Mouse (Mus musculus) MEL (cell line): ENCODE measurements around the gene Faf1. TPM values are rescaled to one million over a fixed set of nuclear protein-coding genes. Genes with fewer than 3 reads are reported as not detected.
A peak's percentile ranks its signal among the peaks of the same experiment; 100 is the strongest.

Experiments
- DNase-seq: peaks from one replicate; pipeline ENCODE4 v3.0.0; 2011; ENCODE audit warnings: low read depth, low spot score
- H3K27ac ChIP-seq: 2 replicates; pipeline ENCODE4 v1.5.1; 2012; ENCODE audit warnings: low read depth, mild to moderate bottlenecking, control low read depth, low read length, moderate library complexity; ENCODE audit not compliant: control insufficient read depth
- H3K27me3 ChIP-seq, 2 experiments: fragments of 150-350 bp in 1 of 2; sonication (generic) in 1 of 2; 2 replicates each; pipeline ENCODE4 v1.6.1; 2012; ENCODE audit warnings: low read length in 2 of 2, mild to moderate bottlenecking in 2 of 2, improper control_type of control experiment in 1 of 2, moderate library complexity in 1 of 2; ENCODE audit not compliant: insufficient read depth in 2 of 2, control insufficient read depth in 1 of 2
- H3K36me3 ChIP-seq, 2 experiments: 2 replicates each; pipeline ENCODE4 v1.6.1; 2012 to 2014; ENCODE audit warnings: low read length in 2 of 2, improper control_type of control experiment in 1 of 2, inconsistent platforms in 1 of 2, mild to moderate bottlenecking in 1 of 2; ENCODE audit not compliant: insufficient read depth in 2 of 2, control insufficient read depth in 1 of 2
- H3K4me1 ChIP-seq, 2 experiments: fragments of 150-350 bp in 1 of 2; sonication (generic) in 1 of 2; 2 replicates each; pipeline ENCODE4 v1.6.1; 2012; ENCODE audit warnings: low read length in 2 of 2, improper control_type of control experiment in 1 of 2, mild to moderate bottlenecking in 1 of 2; ENCODE audit not compliant: insufficient read depth in 2 of 2, control insufficient read depth in 1 of 2
- H3K4me3 ChIP-seq, 2 experiments: fragments of 150-350 bp in 1 of 2; sonication (generic) in 1 of 2; 2 replicates each; pipeline ENCODE4 v1.5.1; 2012; ENCODE audit warnings: low read depth in 2 of 2, low read length in 2 of 2, mild to moderate bottlenecking in 2 of 2, moderate library complexity in 2 of 2, control low read depth in 1 of 2, improper control_type of control experiment in 1 of 2; ENCODE audit not compliant: control insufficient read depth in 1 of 2, insufficient read depth in 1 of 2
- H3K79me2 ChIP-seq: 2 replicates; pipeline ENCODE4 v1.6.1; 2012; ENCODE audit warnings: mild to moderate bottlenecking, low read length, moderate library complexity; ENCODE audit not compliant: control insufficient read depth, poor library complexity, insufficient read depth
- H3K9ac ChIP-seq: 2 replicates; pipeline ENCODE4 v1.6.1; 2012; ENCODE audit warnings: low read depth, mild to moderate bottlenecking, control low read depth, low read length, moderate library complexity; ENCODE audit not compliant: control insufficient read depth, poor library complexity, severe bottlenecking
- H3K9me3 ChIP-seq: fragments of 150-350 bp; sonication (generic); replicated peaks from 2 replicates; pipeline ENCODE4 v1.6.1; 2012; ENCODE audit warnings: mild to moderate bottlenecking, low read length, improper control_type of control experiment, moderate library complexity; ENCODE audit not compliant: insufficient read depth
- BHLHE40 ChIP-seq: IDR thresholded peaks from 2 replicates; pipeline ENCODE4 v1.6.1; 2012; ENCODE audit warnings: low read depth, mild to moderate bottlenecking, inconsistent platforms, low read length, improper control_type of control experiment, borderline replicate concordance
- CHD1 ChIP-seq: IDR thresholded peaks from 2 replicates; pipeline ENCODE4 v1.6.1; 2012; ENCODE audit warnings: low read depth, mild to moderate bottlenecking, inconsistent platforms, low read length, improper control_type of control experiment
- CHD2 ChIP-seq: IDR thresholded peaks from 2 replicates; pipeline ENCODE4 v1.6.1; 2011; ENCODE audit warnings: low read length, improper control_type of control experiment
- CTCF ChIP-seq, 3 experiments: IDR thresholded peaks in 2 of 3; conservative IDR thresholded peaks in 1 of 3; 2 replicates each; pipeline ENCODE4 v1.5.1; 2011 to 2012; ENCODE audit warnings: low read length in 3 of 3, low read depth in 2 of 3, mild to moderate bottlenecking in 2 of 3, improper control_type of control experiment in 1 of 3, inconsistent platforms in 1 of 3, mixed read lengths in 1 of 3, moderate library complexity in 1 of 3; ENCODE audit not compliant: control insufficient read depth in 1 of 3, insufficient read depth in 1 of 3, poor library complexity in 1 of 3, severe bottlenecking in 1 of 3
- E2F4 ChIP-seq: IDR thresholded peaks from 2 replicates; pipeline ENCODE4 v1.6.1; 2011; ENCODE audit warnings: low read depth, low read length, improper control_type of control experiment, borderline replicate concordance
- ELF1 ChIP-seq: IDR thresholded peaks from 2 replicates; pipeline ENCODE4 v1.6.1; 2014; ENCODE audit warnings: low read depth, mild to moderate bottlenecking, inconsistent platforms, low read length, improper control_type of control experiment, moderate library complexity
- EP300 ChIP-seq, 2 experiments: IDR thresholded peaks; 2 replicates each; pipeline ENCODE4 v1.6.1; 2011; ENCODE audit warnings: improper control_type of control experiment in 2 of 2, low read length in 2 of 2, low read depth in 1 of 2, mild to moderate bottlenecking in 1 of 2
- ETS1 ChIP-seq: IDR thresholded peaks from 2 replicates; pipeline ENCODE4 v1.6.1; 2012; ENCODE audit warnings: low read depth, mild to moderate bottlenecking, inconsistent platforms, low read length, improper control_type of control experiment, moderate library complexity
- GABPA ChIP-seq: IDR thresholded peaks from 2 replicates; pipeline ENCODE4 v1.6.1; 2012; ENCODE audit warnings: low read depth, mild to moderate bottlenecking, inconsistent platforms, low read length, improper control_type of control experiment, moderate library complexity
- GATA1 ChIP-seq: IDR thresholded peaks from 2 replicates; pipeline ENCODE4 v1.6.1; 2011; ENCODE audit warnings: low read depth, low read length, improper control_type of control experiment
- HCFC1 ChIP-seq: IDR thresholded peaks from 2 replicates; pipeline ENCODE4 v1.6.1; 2012; ENCODE audit warnings: low read depth, mild to moderate bottlenecking, inconsistent platforms, low read length, improper control_type of control experiment, moderate library complexity
- JUND ChIP-seq: IDR thresholded peaks from 2 replicates; pipeline ENCODE4 v1.6.1; 2011; ENCODE audit warnings: low read depth, mild to moderate bottlenecking, improper control_type of control experiment, low read length
- MAFK ChIP-seq: IDR thresholded peaks from 2 replicates; pipeline ENCODE4 v1.6.1; 2011; ENCODE audit warnings: low read depth, mild to moderate bottlenecking, low read length, improper control_type of control experiment, borderline replicate concordance
- MAX ChIP-seq: IDR thresholded peaks from 2 replicates; pipeline ENCODE4 v1.6.1; 2011; ENCODE audit warnings: low read length, improper control_type of control experiment
- MAZ ChIP-seq: IDR thresholded peaks from 2 replicates; pipeline ENCODE4 v1.6.1; 2012; ENCODE audit warnings: low read depth, mild to moderate bottlenecking, inconsistent platforms, low read length, improper control_type of control experiment
- MEF2A ChIP-seq: IDR thresholded peaks from 2 replicates; pipeline ENCODE4 v1.6.1; 2014; ENCODE audit warnings: low read depth, mild to moderate bottlenecking, inconsistent platforms, low read length, improper control_type of control experiment; ENCODE audit not compliant: poor library complexity, insufficient replicate concordance, severe bottlenecking; ENCODE audit errors: extremely low read depth
- MXI1 ChIP-seq: IDR thresholded peaks from 2 replicates; pipeline ENCODE4 v1.6.1; 2011; ENCODE audit warnings: mild to moderate bottlenecking, low read depth, low read length, improper control_type of control experiment
- MYB ChIP-seq: IDR thresholded peaks from 2 replicates; pipeline ENCODE4 v1.6.1; 2011; ENCODE audit warnings: mild to moderate bottlenecking, low read depth, low read length, improper control_type of control experiment
- MYC ChIP-seq: IDR thresholded peaks from 2 replicates; pipeline ENCODE4 v1.6.1; 2011; ENCODE audit warnings: low read depth, mild to moderate bottlenecking, low read length, improper control_type of control experiment, moderate library complexity
- NELFE ChIP-seq: IDR thresholded peaks from 2 replicates; pipeline ENCODE4 v1.6.1; 2011; ENCODE audit warnings: low read depth, low read length, improper control_type of control experiment
- NRF1 ChIP-seq: IDR thresholded peaks from 2 replicates; pipeline ENCODE4 v1.6.1; 2014; ENCODE audit warnings: low read depth, mild to moderate bottlenecking, inconsistent platforms, low read length, improper control_type of control experiment, moderate library complexity; ENCODE audit not compliant: poor library complexity, insufficient read depth, severe bottlenecking
- POLR2A ChIP-seq, 2 experiments: IDR thresholded peaks; 2 replicates each; pipeline ENCODE4 v1.6.1; 2011 to 2012; ENCODE audit warnings: low read length in 2 of 2, mild to moderate bottlenecking in 2 of 2, control low read depth in 1 of 2, improper control_type of control experiment in 1 of 2, low read depth in 1 of 2, moderate library complexity in 1 of 2; ENCODE audit not compliant: control insufficient read depth in 1 of 2, insufficient read depth in 1 of 2, poor library complexity in 1 of 2
- POLR2AphosphoS2 ChIP-seq: IDR thresholded peaks from 2 replicates; pipeline ENCODE4 v1.6.1; 2011; ENCODE audit warnings: low read length, improper control_type of control experiment
- POLR2AphosphoS5 ChIP-seq: IDR thresholded peaks from 2 replicates; pipeline ENCODE4 v1.6.1; 2012; ENCODE audit warnings: low read depth, borderline replicate concordance, mild to moderate bottlenecking, inconsistent platforms, low read length, moderate library complexity, mixed read lengths
- RAD21 ChIP-seq: IDR thresholded peaks from 2 replicates; pipeline ENCODE4 v1.6.1; 2011; ENCODE audit warnings: mild to moderate bottlenecking, low read depth, low read length, improper control_type of control experiment
- RCOR1 ChIP-seq: IDR thresholded peaks from 2 replicates; pipeline ENCODE4 v1.6.1; 2012; ENCODE audit warnings: low read depth, mild to moderate bottlenecking, inconsistent platforms, low read length, improper control_type of control experiment
- SIN3A ChIP-seq: IDR thresholded peaks from 2 replicates; pipeline ENCODE4 v1.6.1; 2012; ENCODE audit warnings: low read length, improper control_type of control experiment, inconsistent platforms
- SMC3 ChIP-seq: IDR thresholded peaks from 2 replicates; pipeline ENCODE4 v1.6.1; 2011; ENCODE audit warnings: low read depth, low read length, improper control_type of control experiment
- TAL1 ChIP-seq: IDR thresholded peaks from 2 replicates; pipeline ENCODE4 v1.6.1; 2012; ENCODE audit warnings: mild to moderate bottlenecking, inconsistent platforms, low read length, moderate library complexity, mixed read lengths
- TBP ChIP-seq: IDR thresholded peaks from 2 replicates; pipeline ENCODE4 v1.8.0; 2011; ENCODE audit warnings: low read depth, low read length, improper control_type of control experiment
- TCF12 ChIP-seq: IDR thresholded peaks from 2 replicates; pipeline ENCODE4 v1.6.1; 2014; ENCODE audit warnings: low read depth, mild to moderate bottlenecking, inconsistent platforms, low read length, improper control_type of control experiment, moderate library complexity
- UBTF ChIP-seq: IDR thresholded peaks from 2 replicates; pipeline ENCODE4 v1.6.1; 2012; ENCODE audit warnings: low read depth, mild to moderate bottlenecking, inconsistent platforms, low read length, improper control_type of control experiment, moderate library complexity, borderline replicate concordance; ENCODE audit not compliant: insufficient read depth
- USF1 ChIP-seq: IDR thresholded peaks from 2 replicates; pipeline ENCODE4 v1.6.1; 2014; ENCODE audit warnings: low read depth, mild to moderate bottlenecking, inconsistent platforms, low read length, improper control_type of control experiment, moderate library complexity
- USF2 ChIP-seq, 2 experiments: IDR thresholded peaks; 2 replicates each; pipeline ENCODE4 v1.6.1; 2011 to 2012; ENCODE audit warnings: improper control_type of control experiment in 2 of 2, low read length in 2 of 2, borderline replicate concordance in 1 of 2, inconsistent platforms in 1 of 2, low read depth in 1 of 2, mild to moderate bottlenecking in 1 of 2; ENCODE audit not compliant: insufficient read depth in 1 of 2
- ZC3H11A ChIP-seq: IDR thresholded peaks from 2 replicates; pipeline ENCODE4 v1.6.1; 2012; ENCODE audit warnings: low read depth, mild to moderate bottlenecking, inconsistent platforms, low read length, improper control_type of control experiment
- ZKSCAN1 ChIP-seq: IDR thresholded peaks from 2 replicates; pipeline ENCODE4 v1.6.1; 2012; ENCODE audit warnings: low read depth, mild to moderate bottlenecking, inconsistent platforms, low read length, improper control_type of control experiment, moderate library complexity
- ZMIZ1 ChIP-seq: IDR thresholded peaks from 2 replicates; pipeline ENCODE4 v1.6.1; 2012; ENCODE audit warnings: low read depth, mild to moderate bottlenecking, inconsistent platforms, low read length, improper control_type of control experiment, moderate library complexity
- ZNF384 ChIP-seq: IDR thresholded peaks from 2 replicates; pipeline ENCODE4 v1.6.1; 2012; ENCODE audit warnings: low read depth, mild to moderate bottlenecking, inconsistent platforms, low read length, improper control_type of control experiment
- polyA plus RNA-seq, 2 experiments: library from polyadenylated mRNA; stranded (reverse) in 1 of 2; unstranded in 1 of 2; fragments of >175 nt in 1 of 2; fragments of >200 nt in 1 of 2; gene quantifications; 2 replicates each; pipeline versions ENCODE4 v1.2.1 to v1.2.4; 2012; ENCODE audit warnings: low replicate concordance in 2 of 2, low read depth in 1 of 2; ENCODE audit not compliant: insufficient read length in 2 of 2, insufficient read depth in 1 of 2, missing spikeins in 1 of 2
- total RNA-seq: library from RNA; depleted of rRNA; stranded (reverse); fragments of 300-350 nt; gene quantifications from 2 replicates; pipeline ENCODE4 v1.2.3, GENCODE M21; 2012

Faf1 gene
- total and polyA plus RNA-seq, 3 experiments = 36.5 to 37.6 TPM; not detected in 1

DNA sequence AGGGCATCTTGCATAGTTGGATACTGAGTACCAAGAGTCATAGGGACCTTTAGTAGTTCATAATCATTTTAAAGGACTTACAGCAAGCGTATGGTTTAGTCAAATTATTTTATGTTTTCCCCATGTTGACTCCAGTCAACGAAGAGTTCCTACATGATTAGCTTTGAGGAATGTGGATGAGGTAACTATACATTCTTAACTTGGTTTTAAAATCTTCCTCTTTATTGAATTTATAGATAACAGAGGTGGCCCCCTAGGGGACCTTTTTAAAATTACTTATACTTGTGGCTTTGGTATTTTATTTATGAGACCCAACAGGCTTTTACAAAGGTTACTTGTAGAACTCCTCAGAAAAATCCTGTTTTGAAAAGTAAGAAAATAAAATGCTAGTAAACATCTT is 6.2 kb upstream of the Faf1 start:
- peak; percentile 73 for DNase-seq
- TF ChIP-seq JUND (no peak), MAZ (no peak), RAD21 (peak; percentile 34), POLR2AphosphoS2 (no peak), ZNF384 (no peak), MXI1 (no peak), TAL1 (no peak), HCFC1 (no peak), TCF12 (no peak), MEF2A (no peak), NELFE (no peak), MYB (no peak), MAFK (no peak), MAX (no peak), ETS1 (no peak), GABPA (no peak), GATA1 (peak; percentile 70), NRF1 (no peak), ELF1 (no peak), UBTF (no peak), CHD2 (no peak), POLR2A (IDR thresholded peaks at IDR 0.05; ENCODE audit: control insufficient read depth in 1 of 2, insufficient read depth in 1 of 2, low read depth in 1 of 2, low read length in 2 of 2, poor library complexity in 1 of 2) (no peak), USF2 (IDR thresholded peaks at IDR 0.05; ENCODE audit: borderline replicate concordance in 1 of 2, insufficient read depth in 1 of 2, low read depth in 1 of 2, low read length in 2 of 2) (no peak), SMC3 (peak; percentile 16; the same call in 1 of the 2 replicates), E2F4 (no peak), POLR2AphosphoS5 (no peak), CHD1 (no peak), ZMIZ1 (no peak), ZKSCAN1 (no peak), BHLHE40 (no peak), ZC3H11A (no peak), EP300 (IDR thresholded peaks at IDR 0.05; ENCODE audit: low read depth in 1 of 2, low read length in 2 of 2) (no peak), MYC (0 out of 2 replicates have a peak, but pooled peaks have one; percentile 39), TBP (0 out of 2 replicates have a peak, but pooled peaks have one; percentile 5), SIN3A (0 out of 2 replicates have a peak, but pooled peaks have one; percentile 38), RCOR1 (no peak), CTCF (IDR thresholded peaks at IDR 0.05 in 2 of 3, conservative IDR thresholded peaks at IDR 0.05 in 1 of 3; ENCODE audit: control insufficient read depth in 1 of 3, insufficient read depth in 1 of 3, low read depth in 2 of 3, low read length in 3 of 3, poor library complexity in 1 of 3, severe bottlenecking in 1 of 3) (peak; percentile 14 to 56 (median 20); a peak in 3 of 6 replicates), USF1 (no peak)
- TF ChIP-seq, all 39 proteins: peak for 7
- H3K4me3 ChIP-seq = no peak overlapping the region

More for the DNA sequence above, 6.2 kb upstream of the Faf1 start:
- no peak overlapping the region for H3K27ac ChIP-seq
- peaks cover 0 to 9% of the 10 kb centered on the region in 2 experiments; a peak in 2 of 4 replicates for H3K36me3 ChIP-seq
- no peaks in the 10 kb centered on the region; a peak in 2 of 4 replicates for H3K4me1 ChIP-seq
- H3K9me3 ChIP-seq = no peaks in the 10 kb centered on the region
- H3K9ac ChIP-seq = no peak overlapping the region
- H3K27me3 ChIP-seq = no peaks in the 10 kb centered on the region
- H3K79me2 ChIP-seq = peaks cover 20% of the 10 kb centered on the region
